Mouse (Mus musculus) urinary bladder, postnatal 36 days (tissue): ENCODE results near the gene Gm26602.

Experiments
- DNase-seq, 2 experiments: peaks; one replicate each; pipeline ENCODE4 v3.0.0; 2022; ENCODE audit warnings: low spot score in 2 of 2, mixed read lengths in 1 of 2

Gm26602 gene

GRCm38 (mm10) chr10:79910556-79910955 lies at the start of gene Gm26602:
Gene Gm26602, plus strand, starts transcription at chr10:79910856.
- no peak for DNase-seq

GRCm38 (mm10) chr10:79861230-79862048 lies 49.2 kb upstream of the Gm26602 start:
- peak in 1 of 2 experiments; percentile 52 for DNase-seq

- no peak for DNase-seq
Observed at GRCm38 (mm10) chr10:79862049-79862788, 48.4 kb upstream of the Gm26602 start.

GRCm38 (mm10) chr10:79862925-79863324 lies 47.7 kb upstream of the Gm26602 start:
- DNase-seq: no peak

- DNase-seq: no peak
Observed at GRCm38 (mm10) chr10:79864351-79865188, 46.1 kb upstream of the Gm26602 start.

GRCm38 (mm10) chr10:79865189-79865601 lies 45.5 kb upstream of the Gm26602 start:
- no peak for DNase-seq

GRCm38 (mm10) chr10:79865801-79866295 lies 44.8 kb upstream of the Gm26602 start:
- no peak for DNase-seq

- DNase-seq: no peak
Observed at GRCm38 (mm10) chr10:79866601-79867000, 44.1 kb upstream of the Gm26602 start.

- DNase-seq: no peak
Observed at GRCm38 (mm10) chr10:79871845-79872244, 38.8 kb upstream of the Gm26602 start.

- no peak for DNase-seq
Observed at GRCm38 (mm10) chr10:79872862-79873261, 37.8 kb upstream of the Gm26602 start.

- DNase-seq: no peak
Observed at GRCm38 (mm10) chr10:79873313-79873712, 37.3 kb upstream of the Gm26602 start.

GRCm38 (mm10) chr10:79873715-79874289 lies 36.9 kb upstream of the Gm26602 start:
- no peak for DNase-seq

- DNase-seq: no peak
Observed at GRCm38 (mm10) chr10:79874290-79874862, 36.3 kb upstream of the Gm26602 start, which contains the start of the genes Prtn3 and Plppr3. Gene Prtn3, plus strand, starts transcription at chr10:79874476. Gene Plppr3, minus strand, starts transcription at chr10:79874634.

- no peak for DNase-seq
Observed at GRCm38 (mm10) chr10:79877174-79877573, 33.5 kb upstream of the Gm26602 start.

GRCm38 (mm10) chr10:79877757-79878156 lies 32.9 kb upstream of the Gm26602 start:
- DNase-seq: peak in 1 of 2 experiments; percentile 70

GRCm38 (mm10) chr10:79879527-79879926 lies 31.1 kb upstream of the Gm26602 start:
- no peak for DNase-seq

- no peak for DNase-seq
Observed at GRCm38 (mm10) chr10:79880721-79881120, 29.9 kb upstream of the Gm26602 start.

GRCm38 (mm10) chr10:79881981-79882380 lies 28.7 kb upstream of the Gm26602 start:
- DNase-seq: no peak

- peak; percentile 72 to 83 for DNase-seq
Observed at GRCm38 (mm10) chr10:79883297-79884084, 27.2 kb upstream of the Gm26602 start.

- peak in 1 of 2 experiments; percentile 79 for DNase-seq
Observed at GRCm38 (mm10) chr10:79884446-79884845, 26.2 kb upstream of the Gm26602 start.
